Mouse (Mus musculus): ENCODE measurements at regions not wholly inside any gene's neighbourhood (a gene's known extent, or its start where the extent isn't known, plus 50 kb on each side); places are given as distances from the start of the nearest gene placed in this dataset.

- DNase-seq (ENCODE audit: extremely low read depth, insufficient read length, low spot score): no peak
These were observed 597.9 kb downstream of the Ptprc start for GRCm38 (mm10) chr1:137577639-137578038.

GRCm38 (mm10) chr1:137576174-137576573, 599.3 kb downstream of the Ptprc start:
- no peak for DNase-seq (ENCODE audit: extremely low read depth, insufficient read length, low spot score)

DNA sequence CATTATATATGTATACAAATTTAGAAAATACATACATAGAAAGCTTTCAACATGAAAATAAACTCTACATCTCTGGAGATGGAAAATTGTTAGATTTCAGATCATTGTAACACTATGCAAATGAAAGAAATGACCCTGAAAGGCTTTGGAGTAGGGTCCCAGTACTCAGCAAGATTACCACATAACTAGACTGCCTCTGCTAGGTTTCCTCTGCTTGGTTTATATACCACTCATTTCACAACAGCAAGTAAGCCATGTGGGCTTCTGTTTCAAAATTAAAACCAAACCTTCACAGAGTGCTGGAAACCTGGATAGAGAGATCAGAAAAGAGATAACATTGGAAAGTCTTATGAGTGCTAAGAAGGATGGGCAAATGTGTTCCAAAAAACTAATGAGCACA, 600.1 kb downstream of the Ptprc start:
- DNase-seq (ENCODE audit: extremely low read depth, insufficient read length, low spot score): no peak

GRCm38 (mm10) chr1:137571905-137572865, 603.3 kb downstream of the Ptprc start:
- DNase-seq (ENCODE audit: extremely low read depth, insufficient read length, low spot score): no peak

- peak; percentile 28 for DNase-seq (ENCODE audit: extremely low read depth, insufficient read length, low spot score)
These were observed 604.2 kb downstream of the Ptprc start for GRCm38 (mm10) chr1:137571190-137571904.

GRCm38 (mm10) chr1:137567526-137567925, 607.3 kb upstream of the Nr5a2 start:
- DNase-seq (ENCODE audit: extremely low read depth, insufficient read length, low spot score): no peak

DNA sequence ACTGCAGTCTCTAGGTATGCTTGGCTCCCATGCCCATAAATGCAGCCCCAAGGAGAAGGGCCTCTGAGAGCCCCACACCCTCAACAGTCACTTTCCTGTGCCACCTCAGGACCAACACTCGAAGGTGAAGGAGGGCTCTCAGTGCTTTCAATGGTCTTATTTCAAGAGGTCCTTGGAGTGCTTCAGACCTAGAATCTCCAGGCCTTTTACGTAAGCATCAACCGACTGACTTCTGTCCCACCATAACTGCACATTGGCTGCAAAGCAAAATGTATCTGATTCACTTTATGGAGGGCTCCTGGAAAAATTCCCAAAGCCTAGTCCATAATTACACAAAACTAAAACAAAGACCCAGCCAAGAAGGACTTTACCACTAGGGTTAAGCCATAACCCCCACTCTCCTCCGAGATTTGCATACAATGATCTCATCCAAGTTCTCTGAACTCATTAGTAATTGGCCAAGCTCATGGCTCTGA, 605.4 kb upstream of the Nr5a2 start:
- no peak for DNase-seq (ENCODE audit: extremely low read depth, insufficient read length, low spot score)

DNA sequence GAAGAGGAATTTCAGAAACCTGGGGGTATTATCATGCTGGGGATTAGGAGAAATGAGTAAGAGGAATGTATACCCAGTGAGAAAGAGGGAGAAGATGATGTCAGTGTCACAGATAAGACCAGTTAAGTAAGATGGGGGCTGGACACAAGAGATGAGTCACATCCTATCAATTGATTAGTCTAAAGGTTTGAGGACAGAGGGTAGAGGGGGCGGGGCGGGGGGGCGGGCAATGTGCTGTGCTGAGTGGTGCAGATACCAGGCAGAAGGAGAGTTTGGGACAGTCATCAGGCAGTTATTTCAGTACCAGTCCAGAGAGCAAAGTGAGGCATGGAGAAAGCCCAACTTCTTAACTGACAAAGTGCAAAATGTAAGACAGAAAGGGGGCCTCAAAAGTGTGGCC, 601.4 kb upstream of the Nr5a2 start:
- no peak for DNase-seq (ENCODE audit: extremely low read depth, insufficient read length, low spot score)

DNA sequence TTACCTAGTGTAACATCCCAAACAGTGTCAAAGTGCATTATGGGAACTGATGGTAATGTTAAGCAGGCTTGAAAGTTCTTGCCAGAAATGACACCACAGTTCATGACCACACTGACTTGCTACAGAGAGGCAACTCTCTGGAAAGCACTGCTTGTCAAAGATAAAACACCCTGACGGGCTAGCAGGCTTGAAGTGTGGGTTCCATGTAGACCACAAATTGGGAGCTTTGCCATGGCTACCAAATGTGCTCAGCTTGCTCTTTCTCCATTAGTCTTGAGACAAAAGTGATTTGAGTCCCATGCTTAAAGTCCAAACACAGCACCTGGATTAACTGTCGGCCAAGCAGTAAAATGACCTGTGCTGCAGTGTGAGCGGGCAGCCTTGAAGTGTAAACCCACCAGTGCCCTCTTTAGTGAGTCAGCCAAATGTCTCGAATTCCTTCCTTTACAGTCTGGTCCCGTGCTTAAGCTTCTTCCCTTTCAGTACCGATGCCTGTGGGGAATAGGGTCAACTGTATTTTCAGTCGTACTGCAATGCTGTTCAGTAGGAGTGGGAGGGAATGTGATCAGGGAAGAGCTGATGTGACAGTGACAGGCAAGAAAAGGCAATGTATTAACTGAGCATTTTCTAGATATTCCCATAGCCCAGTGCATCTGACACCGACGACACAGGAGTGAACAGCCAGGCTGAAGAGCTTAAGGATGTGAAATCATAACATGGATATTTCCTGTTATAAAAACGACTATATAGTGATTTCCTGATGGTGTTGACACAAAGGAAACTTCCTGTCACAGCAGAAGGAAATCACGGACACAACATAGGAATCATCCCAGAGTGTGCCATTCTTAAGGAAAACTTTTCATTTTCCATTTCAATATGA, 600.4 kb upstream of the Nr5a2 start:
- peak; percentile 28 for DNase-seq (ENCODE audit: extremely low read depth, insufficient read length, low spot score)

- no peak for DNase-seq (ENCODE audit: extremely low read depth, insufficient read length, low spot score)
These were observed 589.4 kb upstream of the Nr5a2 start for GRCm38 (mm10) chr1:137549659-137550058.

DNA sequence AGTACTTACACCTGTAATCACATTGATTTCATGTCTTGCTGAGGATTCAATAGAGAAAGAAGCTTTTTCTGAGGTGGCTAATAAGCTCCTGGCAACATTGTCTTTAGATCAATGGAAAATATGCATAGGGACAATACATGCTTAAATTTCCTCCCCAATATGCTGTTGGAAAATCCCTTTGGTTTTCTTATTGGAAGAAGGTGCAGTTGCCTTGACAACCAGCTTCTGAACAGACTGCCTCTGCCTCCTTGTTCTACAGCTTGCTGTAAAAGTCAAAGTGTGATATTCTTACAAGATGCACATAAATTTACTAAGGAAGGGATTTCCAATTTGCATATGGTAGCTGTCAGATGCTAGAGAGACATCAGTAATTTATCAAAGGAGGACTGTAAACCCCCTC, 585.4 kb upstream of the Nr5a2 start:
- no peak for DNase-seq (ENCODE audit: extremely low read depth, insufficient read length, low spot score)

GRCm38 (mm10) chr1:137543828-137544227, 583.6 kb upstream of the Nr5a2 start:
- DNase-seq (ENCODE audit: extremely low read depth, insufficient read length, low spot score): no peak

- no peak for DNase-seq (ENCODE audit: extremely low read depth, insufficient read length, low spot score)
These were observed 581.2 kb upstream of the Nr5a2 start for GRCm38 (mm10) chr1:137541453-137541852.

DNA sequence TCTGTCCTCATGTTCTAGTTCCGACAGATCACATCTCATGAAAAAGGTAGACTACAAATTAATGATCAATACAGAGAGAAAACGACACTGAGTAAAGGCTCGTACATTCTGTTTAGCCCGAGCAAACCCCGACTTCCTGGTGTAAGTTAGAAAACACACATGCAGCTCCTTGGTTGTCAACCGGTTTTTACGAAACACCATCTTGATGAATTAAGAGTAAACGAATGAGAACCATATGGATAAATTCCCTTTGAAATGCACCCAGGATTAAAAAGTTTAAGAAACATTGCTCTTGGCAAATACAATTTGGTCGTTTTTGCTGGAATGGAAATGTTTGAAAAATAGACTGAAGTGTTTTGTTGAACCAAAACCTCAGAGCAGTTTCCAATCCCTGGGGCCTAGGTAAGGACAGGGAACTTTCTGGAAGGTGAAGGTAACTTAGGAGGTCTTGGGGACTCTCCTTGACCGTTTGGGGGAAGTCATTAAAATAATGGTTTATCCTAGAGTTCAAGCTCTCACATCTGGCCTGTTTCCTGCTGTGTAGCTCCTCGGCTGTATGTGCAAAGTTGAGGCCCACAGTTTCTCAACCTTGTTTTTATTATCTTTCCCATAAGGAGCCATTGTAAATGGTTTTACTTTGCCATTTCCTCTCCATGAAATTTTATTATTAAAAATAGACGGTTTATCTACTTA, 579.3 kb upstream of the Nr5a2 start:
- no peak for DNase-seq (ENCODE audit: extremely low read depth, insufficient read length, low spot score)

DNA sequence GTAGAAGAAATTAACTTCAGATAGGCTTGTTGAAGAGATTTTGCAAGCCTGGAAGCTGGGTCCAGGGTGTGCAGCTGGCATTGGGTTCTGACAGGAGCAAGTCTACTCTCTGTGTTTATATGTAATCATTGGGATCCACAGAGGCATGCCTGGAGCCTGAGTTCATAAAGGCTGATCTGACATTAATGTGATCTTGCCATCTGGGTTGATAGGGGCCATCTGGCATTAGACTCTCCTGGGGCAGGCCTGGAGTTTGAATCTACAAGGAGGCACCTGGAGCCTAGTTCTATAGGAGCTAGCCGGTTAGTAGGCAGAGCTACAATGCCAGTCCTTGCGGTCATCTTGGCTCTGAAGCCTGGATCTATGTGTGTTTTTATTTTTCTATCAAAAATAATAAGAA, 554.5 kb upstream of the Nr5a2 start:
- DNase-seq (ENCODE audit: extremely low read depth, insufficient read length, low spot score): no peak

DNA sequence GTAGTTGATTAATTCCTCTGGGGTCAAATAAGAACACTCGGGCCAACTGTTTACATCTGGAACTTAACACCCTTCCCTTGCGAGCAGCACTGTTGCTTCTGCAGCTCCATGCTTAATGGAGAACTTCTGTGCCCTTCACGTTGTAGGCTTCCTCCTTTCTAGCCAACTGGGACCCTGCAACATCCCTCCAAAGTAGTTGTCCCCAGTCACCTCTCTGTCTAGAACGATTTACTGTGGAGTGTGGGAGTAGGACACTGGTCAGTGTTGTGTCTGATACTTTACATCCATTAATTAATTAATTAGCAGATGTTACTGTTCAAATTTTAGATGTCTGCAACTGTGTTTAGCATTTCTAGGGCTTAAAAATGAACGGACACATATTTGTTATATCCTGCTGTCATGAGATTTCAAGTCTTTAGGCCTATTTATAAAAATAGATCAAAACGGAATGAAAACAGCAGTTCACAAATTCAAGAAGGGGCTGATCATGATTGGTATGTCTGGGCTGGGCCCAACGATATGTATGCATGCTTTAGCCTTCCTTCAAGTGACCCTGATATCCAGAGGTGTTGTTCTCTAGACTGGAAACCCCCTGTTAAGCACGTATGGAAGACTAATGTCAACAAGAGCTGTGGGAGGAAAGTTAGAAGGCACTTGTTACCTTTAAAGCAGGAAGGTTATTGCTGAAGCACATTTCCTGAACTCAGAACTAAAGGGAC, 543.6 kb upstream of the Nr5a2 start:
- DNase-seq (ENCODE audit: extremely low read depth, insufficient read length, low spot score): no peak

DNA sequence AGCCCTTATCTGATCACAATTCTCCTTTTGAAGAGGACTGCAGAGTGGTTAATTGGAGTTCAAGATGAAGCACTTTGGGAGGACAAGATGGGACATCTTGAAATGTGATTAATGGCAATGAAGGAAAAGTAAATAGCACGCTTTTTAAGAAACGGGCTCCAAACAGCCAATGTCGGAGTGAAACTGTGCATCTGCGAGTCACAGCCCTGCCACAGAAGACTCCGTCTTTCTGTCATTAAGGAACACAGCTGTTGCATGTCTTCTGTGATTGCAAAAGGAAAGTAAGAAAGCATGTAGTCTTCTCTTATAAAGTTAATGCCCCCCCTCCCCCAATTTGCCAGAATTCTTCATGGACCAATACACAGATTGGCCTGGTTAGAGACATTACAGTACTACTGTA, 528.0 kb upstream of the Nr5a2 start:
- DNase-seq (ENCODE audit: extremely low read depth, insufficient read length, low spot score): no peak

- DNase-seq (ENCODE audit: extremely low read depth, insufficient read length, low spot score): no peak
These were observed 518.2 kb upstream of the Nr5a2 start for GRCm38 (mm10) chr1:137478459-137478858.

- DNase-seq (ENCODE audit: extremely low read depth, insufficient read length, low spot score): no peak
These were observed 517.0 kb upstream of the Nr5a2 start for GRCm38 (mm10) chr1:137477239-137477638.

- no peak for DNase-seq (ENCODE audit: extremely low read depth, insufficient read length, low spot score)
These were observed 514.6 kb upstream of the Nr5a2 start for GRCm38 (mm10) chr1:137474858-137475257.

Data from 3134 (cell line).